Mouse (Mus musculus) small intestine, adult 2 months (tissue): ENCODE results near the gene L1td1. TPM values are rescaled to one million over a fixed set of nuclear protein-coding genes. Genes with fewer than 3 reads are reported as not detected.
A peak's percentile ranks its signal among the peaks of the same experiment; 100 is the strongest.

ENCODE experiments used
- H3K27ac ChIP-seq: fragments of 200-500 bp; 2 replicates; pipeline ENCODE4 v1.5.1; 2012; ENCODE audit warnings: low read depth, low read length, control low read depth, inconsistent platforms; ENCODE audit not compliant: insufficient read depth
- H3K27me3 ChIP-seq: fragments of 200-500 bp; 2 replicates; pipeline ENCODE4 v1.6.1; 2012; ENCODE audit warnings: mild to moderate bottlenecking, moderate library complexity, low read length, inconsistent platforms; ENCODE audit not compliant: control insufficient read depth, insufficient read depth
- H3K36me3 ChIP-seq: fragments of 200-500 bp; 2 replicates; pipeline ENCODE4 v1.6.1; 2012; ENCODE audit warnings: mild to moderate bottlenecking, low read length, control low read depth, inconsistent platforms; ENCODE audit not compliant: control insufficient read depth, insufficient read depth
- H3K4me1 ChIP-seq: fragments of 200-500 bp; 2 replicates; pipeline ENCODE4 v1.6.1; 2012; ENCODE audit warnings: low read length, inconsistent platforms, mixed read lengths; ENCODE audit not compliant: control insufficient read depth, insufficient read depth, insufficient read length
- H3K4me3 ChIP-seq: fragments of 200-500 bp; 2 replicates; pipeline ENCODE4 v1.5.1; 2012; ENCODE audit warnings: low read depth, mild to moderate bottlenecking, control low read depth, inconsistent platforms, low read length, moderate library complexity
- CTCF ChIP-seq: fragments of 200-500 bp; IDR thresholded peaks from 2 replicates; pipeline ENCODE4 v1.5.1; 2012; ENCODE audit warnings: low read depth, mild to moderate bottlenecking, control low read depth, inconsistent platforms, low read length, moderate library complexity, mixed read lengths; ENCODE audit not compliant: insufficient replicate concordance, insufficient read length; ENCODE audit errors: extremely low read depth
- POLR2A ChIP-seq: fragments of 200-500 bp; IDR thresholded peaks from 2 replicates; pipeline ENCODE4 v1.6.1; 2012; ENCODE audit warnings: low read depth, mild to moderate bottlenecking, control low read depth, inconsistent platforms, low read length, moderate library complexity
- WGBS: fragments of 180-500 bp; shearing (Covaris S2); methylation state at CpG from one replicate; pipeline ENCODE4 v1.1.7; 2018; 5-methylcytosine and 5-hydroxymethylcytosine counted together
- polyA plus RNA-seq: library from polyadenylated mRNA; depleted of rRNA; stranded (reverse); fragments of >200 nt; gene quantifications from 2 replicates; pipeline ENCODE4 v1.2.3, GENCODE M21; 2012; rRNA removed

L1td1 gene
- polyA plus RNA-seq, result not detected in 2 replicates

GRCm38 (mm10) chr4:98726590-98727237 is at the start of gene L1td1:
Gene L1td1 (plus strand): TSS chr4:98726734.
- Histone ChIP-seq H3K27me3 (no peaks in the 10 kb centered on the region; the same call in 1 of the 2 replicates), H3K4me3 (no peak within 1 kb of the TSS), H3K36me3 (no peaks in the 10 kb centered on the region), H3K4me1 (no peaks in the 10 kb centered on the region), H3K27ac (no peak within 1 kb of the TSS)
- TF ChIP-seq CTCF (no peak), POLR2A (no peak)
- WGBS, result 22% methylated on average over 29 of the region's 29 CpGs

DNA sequence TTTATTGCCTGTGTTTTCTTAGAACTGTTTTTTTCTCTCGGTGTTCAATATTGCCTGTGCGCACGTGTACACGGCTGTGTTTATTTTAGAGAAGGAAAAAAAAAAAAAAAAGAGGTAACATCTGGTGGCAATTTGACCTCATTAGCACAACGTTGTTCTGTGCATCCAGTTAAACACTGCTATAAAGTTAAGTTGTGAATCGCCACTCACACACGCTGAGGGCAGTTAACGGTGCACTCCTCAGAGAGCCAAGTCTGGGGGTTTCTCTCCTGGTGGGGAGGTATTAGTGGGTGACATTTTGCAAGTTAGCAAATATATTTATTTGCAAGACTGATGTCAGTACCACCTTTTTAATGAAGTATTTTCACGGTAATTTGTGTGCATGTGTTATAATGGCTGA is 49.0 kb upstream of the L1td1 start:
- Histone ChIP-seq H3K4me3 (no peak overlapping the region), H3K27me3 (no peaks in the 10 kb centered on the region), H3K4me1 (no peaks in the 10 kb centered on the region), H3K36me3 (peaks cover 19% of the 10 kb centered on the region), H3K27ac (no peak overlapping the region)
- WGBS, result 61% methylated on average over 9 of the region's 9 CpGs
- TF ChIP-seq CTCF, result no peak
- no peak for TF ChIP-seq POLR2A

- Histone ChIP-seq H3K27ac (no peak overlapping the region), H3K4me3 (no peak overlapping the region), H3K36me3 (peaks cover 27% of the 10 kb centered on the region), H3K27me3 (no peaks in the 10 kb centered on the region), H3K4me1 (no peaks in the 10 kb centered on the region)
- 88% methylated on average over 11 of the region's 11 CpGs for WGBS
- TF ChIP-seq CTCF, result no peak
- no peak for TF ChIP-seq POLR2A
Measured at GRCm38 (mm10) chr4:98686678-98687267, 39.8 kb upstream of the L1td1 start.

GRCm38 (mm10) chr4:98688116-98688515 is 38.4 kb upstream of the L1td1 start:
- peaks cover 27% of the 10 kb centered on the region for H3K36me3 ChIP-seq
- no peak overlapping the region for H3K27ac ChIP-seq
- no peak overlapping the region for H3K4me3 ChIP-seq
- no peak for TF ChIP-seq CTCF
- TF ChIP-seq POLR2A, result no peak
- WGBS, result 93% methylated on average over 11 of the region's 11 CpGs
- H3K27me3 ChIP-seq, result no peaks in the 10 kb centered on the region
- no peaks in the 10 kb centered on the region for H3K4me1 ChIP-seq

GRCm38 (mm10) chr4:98688520-98688919 is 38.0 kb upstream of the L1td1 start:
- no peak overlapping the region for H3K27ac ChIP-seq
- 92% methylated on average over 9 of the region's 9 CpGs for WGBS
- H3K4me3 ChIP-seq, result no peak overlapping the region
- TF ChIP-seq CTCF, result no peak
- TF ChIP-seq POLR2A, result no peak
- peaks cover 29% of the 10 kb centered on the region for H3K36me3 ChIP-seq
- no peaks in the 10 kb centered on the region for H3K4me1 ChIP-seq
- H3K27me3 ChIP-seq, result no peaks in the 10 kb centered on the region

DNA sequence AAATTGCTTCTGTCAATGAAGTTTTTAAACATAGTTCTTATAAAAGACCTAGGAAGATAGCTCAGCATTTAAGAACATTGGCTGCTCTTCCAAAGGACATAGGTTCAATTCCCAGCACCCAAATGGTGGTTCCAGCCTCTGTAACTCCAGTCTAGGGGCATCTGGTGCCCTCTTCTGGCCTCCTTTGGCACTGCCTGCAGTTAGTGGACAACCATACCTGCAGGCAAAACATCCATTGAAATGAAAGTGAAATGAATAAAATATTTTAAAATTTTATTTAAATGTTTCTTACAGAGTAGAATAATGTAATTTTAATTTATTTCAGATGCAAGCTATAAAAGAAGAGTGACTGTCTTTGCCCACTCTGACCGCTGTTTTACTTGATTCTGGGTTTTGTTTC is 36.5 kb upstream of the L1td1 start:
- no peak overlapping the region for H3K27ac ChIP-seq
- TF ChIP-seq POLR2A, result no peak
- peak; percentile 14; the same call in 1 of the 2 replicates for TF ChIP-seq CTCF
- no peaks in the 10 kb centered on the region for H3K4me1 ChIP-seq
- H3K4me3 ChIP-seq, result no peak overlapping the region
- H3K27me3 ChIP-seq, result no peaks in the 10 kb centered on the region
- peaks cover 30% of the 10 kb centered on the region for H3K36me3 ChIP-seq
- WGBS, result 100% methylated on average over 1 of the region's 1 CpGs

DNA sequence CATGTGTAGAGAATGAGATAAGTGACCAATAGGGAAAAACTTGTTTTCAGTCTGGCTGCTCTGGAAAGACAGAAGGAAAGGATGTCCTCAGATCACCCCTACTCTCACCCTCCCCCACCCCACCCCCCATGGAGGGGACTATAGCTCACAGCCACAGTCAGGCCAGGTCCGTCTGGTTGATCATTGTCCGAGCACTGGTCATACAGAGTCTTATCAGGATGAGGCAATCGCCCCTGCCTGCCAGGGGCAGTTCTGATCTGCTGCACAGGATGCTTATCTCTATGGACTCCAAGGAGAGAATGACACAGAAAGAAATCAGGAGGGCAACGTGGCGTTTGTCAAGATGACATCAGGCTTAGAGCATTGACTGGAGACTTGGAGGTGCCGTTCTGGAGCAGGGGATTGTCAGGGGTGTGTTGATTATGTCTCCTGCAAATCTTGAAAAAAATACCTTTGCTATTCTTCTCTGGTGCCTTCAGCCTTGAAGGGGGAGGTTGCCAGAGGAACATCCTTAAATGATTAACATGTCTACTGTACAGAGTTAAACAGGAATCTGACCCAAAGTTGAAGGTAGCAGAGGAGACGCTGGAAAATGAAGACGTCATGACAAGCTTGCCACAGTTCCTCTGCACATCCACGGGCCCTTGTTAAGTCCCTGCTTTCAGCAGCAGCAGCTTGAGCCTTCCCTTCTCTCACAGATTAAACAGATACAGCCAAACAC is 32.9 kb upstream of the L1td1 start:
- no peak overlapping the region for H3K27ac ChIP-seq
- TF ChIP-seq CTCF (no peak), POLR2A (no peak)
- no peaks in the 10 kb centered on the region for H3K4me1 ChIP-seq
- H3K27me3 ChIP-seq, result no peaks in the 10 kb centered on the region
- peaks cover 16% of the 10 kb centered on the region for H3K36me3 ChIP-seq
- no peak overlapping the region for H3K4me3 ChIP-seq
- WGBS, result 53% methylated on average over 9 of the region's 9 CpGs
